Mouse (Mus musculus) spleen, adult 2 months (tissue): Measurements from ENCODE around the gene Ptprj.

ENCODE experiments used
- CTCF ChIP-seq: fragments of 200-500 bp; IDR thresholded peaks from 2 replicates; pipeline ENCODE4 v1.5.1; 2011; ENCODE audit warnings: mild to moderate bottlenecking, inconsistent platforms; ENCODE audit not compliant: insufficient read depth, insufficient read length, insufficient replicate concordance; ENCODE audit errors: extremely low read depth
- POLR2A ChIP-seq: fragments of 200-500 bp; IDR thresholded peaks from 2 replicates; pipeline ENCODE4 v1.6.1; 2011; ENCODE audit warnings: low read depth, low read length, inconsistent platforms

GRCm38 (mm10) chr2:90496012-90496679, 84.3 kb downstream of the Ptprj start:
- no peak for TF ChIP-seq CTCF
- no peak for TF ChIP-seq POLR2A
